ENCODE assay signal across 21 mouse cellular contexts in genomic region chr13:17857046-17857445, GRCm38 (mm10). TPM values are rescaled to one million over a fixed set of nuclear protein-coding genes. Genes with fewer than 3 reads are reported as not detected.
DNase-seq lines count a peak whose midpoint lies in the region; ATAC-seq and TF ChIP-seq lines count a peak whose summit lies in the region.
"Had no signal": no experiment of that assay in that cellular context is flagged by ENCODE, and none has a peak within 500 bp of the region (broad histone marks: within the 10 kb centered on the region; RNA-seq: fewer than 3 reads in every experiment).

No protein-coding gene starts in this region.

- H3K27ac ChIP-seq in kidney, embryonic 14.5 days (ENCODE audit: low read depth, low read length): no peak overlapping the region
- H3K27ac ChIP-seq in neural tube, embryonic 13.5 days (replicated peaks): peak overlapping the region; percentile 2
- H3K27ac ChIP-seq in intestine, postnatal 0 days (ENCODE audit: low read depth, low read length): no peak overlapping the region
- H3K27ac ChIP-seq: forebrain, embryonic 13.5 days; gastrocnemius, adult 2 months; left cerebral cortex, adult 2 months; liver, embryonic 15.5 days; lung, embryonic 15.5 days had no signal

- no peaks in the 10 kb centered on the region for H3K27me3 ChIP-seq in kidney, embryonic 14.5 days (ENCODE audit: control insufficient read depth, insufficient read depth, low read length)
- no peaks in the 10 kb centered on the region for H3K27me3 ChIP-seq in neural tube, embryonic 13.5 days
- H3K27me3 ChIP-seq in intestine, postnatal 0 days (replicated peaks; ENCODE audit: control insufficient read depth, insufficient read depth, low read length): no peaks in the 10 kb centered on the region
- H3K27me3 ChIP-seq: forebrain, embryonic 13.5 days; liver, embryonic 15.5 days; lung, embryonic 15.5 days had no signal

- H3K36me3 ChIP-seq in kidney, embryonic 14.5 days (ENCODE audit: control insufficient read depth, insufficient read depth, low read length): no peaks in the 10 kb centered on the region
- H3K36me3 ChIP-seq in neural tube, embryonic 13.5 days: no peaks in the 10 kb centered on the region
- H3K36me3 ChIP-seq in intestine, postnatal 0 days (ENCODE audit: control insufficient read depth, insufficient read depth): no peaks in the 10 kb centered on the region
- H3K36me3 ChIP-seq: liver, embryonic 15.5 days; lung, embryonic 15.5 days had no signal

- TF ChIP-seq CTCF in intestine, postnatal 0 days (IDR thresholded peaks at IDR 0.05; ENCODE audit: low read depth): no peak

- no peak overlapping the region for H3K4me3 ChIP-seq in kidney, embryonic 14.5 days (ENCODE audit: low read length)
- no peak overlapping the region for H3K4me3 ChIP-seq in neural tube, embryonic 13.5 days
- no peak overlapping the region for H3K4me3 ChIP-seq in intestine, postnatal 0 days (ENCODE audit: low read depth, low read length)
- H3K4me3 ChIP-seq: forebrain, embryonic 13.5 days; gastrocnemius, adult 2 months; left cerebral cortex, adult 2 months; liver, embryonic 15.5 days; lung, embryonic 15.5 days; megakaryocyte, embryonic 14.5 days had no signal

- peaks cover 7% of the 10 kb centered on the region; the same call in 1 of the 2 replicates for H3K4me1 ChIP-seq in kidney, embryonic 14.5 days (ENCODE audit: control insufficient read depth, insufficient read depth, low read length)
- H3K4me1 ChIP-seq in neural tube, embryonic 13.5 days (replicated peaks): peaks cover 20% of the 10 kb centered on the region
- H3K4me1 ChIP-seq in intestine, postnatal 0 days (replicated peaks; ENCODE audit: control insufficient read depth, insufficient read depth, low read length): no peaks in the 10 kb centered on the region
- H3K4me1 ChIP-seq: forebrain, embryonic 13.5 days; liver, embryonic 15.5 days; lung, embryonic 15.5 days had no signal

- WGBS in kidney, embryonic 14.5 days: 67% methylated on average over 9 of the region's 9 CpGs
- 68% methylated on average over 9 of the region's 9 CpGs for WGBS in neural tube, embryonic 13.5 days
- WGBS in intestine, postnatal 0 days: 77% methylated on average over 9 of the region's 9 CpGs

- no peak overlapping the region for H3K4me2 ChIP-seq in kidney, embryonic 14.5 days (replicated peaks; ENCODE audit: low read depth, low read length)
- no peak overlapping the region for H3K4me2 ChIP-seq in neural tube, embryonic 13.5 days
- H3K4me2 ChIP-seq in intestine, postnatal 0 days (replicated peaks; ENCODE audit: low read depth): no peak overlapping the region
- H3K4me2 ChIP-seq: forebrain, embryonic 13.5 days; liver, embryonic 15.5 days; lung, embryonic 15.5 days had no signal

- H3K9ac ChIP-seq in kidney, embryonic 14.5 days (ENCODE audit: low read depth, low read length): no peak overlapping the region
- no peak overlapping the region for H3K9ac ChIP-seq in neural tube, embryonic 13.5 days
- H3K9ac ChIP-seq in intestine, postnatal 0 days (ENCODE audit: low read depth, low read length): no peak overlapping the region
- H3K9ac ChIP-seq: forebrain, embryonic 13.5 days; liver, embryonic 15.5 days; lung, embryonic 15.5 days had no signal

- peak; percentile 19 for DNase-seq in embryo, embryonic 11 days
- no peak for DNase-seq in embryo, embryonic 10 days (ENCODE audit: low spot score)
- peak; percentile 32 for DNase-seq in kidney, postnatal 10 days
- no peak for DNase-seq in neural tube, embryonic 10.5 days (ENCODE audit: extremely low spot score, low spot score)
- DNase-seq: adrenal gland, postnatal 14 days; cerebellum, adult 8-10 months; cerebellum, postnatal 36 days; gastrocnemius, adult 2 months; kidney, adult 18-20 months; liver; lung, postnatal 36 days; thymus, adult 18-20 months; thymus, postnatal 4 days had no signal

- no peaks in the 10 kb centered on the region for H3K9me3 ChIP-seq in kidney, embryonic 14.5 days (ENCODE audit: control insufficient read depth, low read length)
- H3K9me3 ChIP-seq in neural tube, embryonic 13.5 days: no peaks in the 10 kb centered on the region
- no peaks in the 10 kb centered on the region for H3K9me3 ChIP-seq in intestine, postnatal 0 days (ENCODE audit: control insufficient read depth)
- H3K9me3 ChIP-seq: forebrain, embryonic 13.5 days; liver, embryonic 15.5 days; lung, embryonic 15.5 days had no signal

- no peak for ATAC-seq in kidney, embryonic 14.5 days (ENCODE audit: low FRiP score, low TSS enrichment)
- ATAC-seq in neural tube, embryonic 13.5 days (ENCODE audit: low read depth): peak; percentile 67; the same call in 1 of the 2 replicates
- ATAC-seq in intestine, postnatal 0 days: no peak
- ATAC-seq: forebrain, embryonic 13.5 days had no signal

RNA-seq across cellular contexts. Expression of gene Cdk13, which starts 52.1 kb away (rescaled TPM):
- 26.3 and 27.9 TPM in 2 replicates for polyA plus RNA-seq in kidney, embryonic 14.5 days (2014; fragmentation: Nextera tagmentation; extraction: Ambion mirVana)
- 15.1 and 16.6 TPM in 2 replicates for polyA plus RNA-seq in neural tube, embryonic 13.5 days (2015; fragmentation: Nextera tagmentation; extraction: Ambion mirVana)
- polyA plus RNA-seq in intestine, postnatal 0 days (2015; fragmentation: Nextera tagmentation; extraction: Ambion mirVana): 10.7 and 14.0 TPM in 2 replicates

Comparison
In these comparisons a context has a peak if more than half of its experiments do, and no peak if none do; other contexts are left out.
1. DNase-seq: peak in embryo, embryonic 11 days (single experiment) and kidney, postnatal 10 days (single experiment); none in embryo, embryonic 10 days (single experiment) and neural tube, embryonic 10.5 days (single experiment).